Mouse (Mus musculus): ENCODE data around the gene Ncf4. TPM values are rescaled to one million over a fixed set of nuclear protein-coding genes. Genes with fewer than 3 reads are reported as not detected.

Gene Ncf4
- polyA plus RNA-seq, 1 experiment from 2014 or later: 12.6 TPM

DNA sequence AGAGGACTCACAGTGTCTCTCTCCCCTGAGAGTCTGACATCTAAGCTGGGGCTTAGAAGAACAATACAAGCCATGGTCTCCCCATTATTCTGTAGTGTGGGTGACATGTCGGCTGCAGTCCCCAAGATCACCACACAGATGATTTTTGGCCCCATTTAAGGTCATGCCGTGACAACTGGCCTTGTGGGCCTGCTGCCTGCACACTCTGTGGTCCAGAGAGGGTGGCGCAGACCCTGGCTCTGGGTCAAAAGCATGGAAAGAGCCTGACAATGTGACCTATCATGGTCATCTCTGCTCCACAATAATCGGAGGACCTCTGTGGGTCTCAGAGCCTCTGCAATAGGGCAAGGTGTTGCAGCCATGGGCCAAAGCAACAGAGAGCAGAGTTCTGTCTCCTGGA, 49.1 kb downstream of the Ncf4 start:
- no peaks in the 10 kb centered on the region for H3K27me3 ChIP-seq (replicated peaks; ENCODE audit: insufficient read depth, low read length)
- 86% methylated on average over 4 of the region's 4 CpGs for WGBS
- no peak overlapping the region for H3K27ac ChIP-seq (ENCODE audit: low read length)
- no peak overlapping the region for H3K4me3 ChIP-seq (ENCODE audit: low read depth, low read length)
- no peak overlapping the region for H3K9ac ChIP-seq (replicated peaks; ENCODE audit: low read depth)
- H3K4me1 ChIP-seq (ENCODE audit: insufficient read depth, low read depth, low read length): no peaks in the 10 kb centered on the region
- no peaks in the 10 kb centered on the region for H3K36me3 ChIP-seq (ENCODE audit: insufficient read depth, low read length)
- ATAC-seq (no peak), DNase-seq (ENCODE audit: low spot score) (no peak)
- no peak for TF ChIP-seq EP300 (IDR thresholded peaks at IDR 0.05)
- no peak for TF ChIP-seq CTCF (IDR thresholded peaks at IDR 0.05)
- no peak overlapping the region for H3K4me2 ChIP-seq (replicated peaks; ENCODE audit: low read depth, low read length)
- no peaks in the 10 kb centered on the region for H3K9me3 ChIP-seq (ENCODE audit: low read length)

- ATAC-seq: no peak
- TF ChIP-seq CTCF (IDR thresholded peaks at IDR 0.05) (no peak), EP300 (IDR thresholded peaks at IDR 0.05) (no peak)
- 88% methylated on average over 1 of the region's 1 CpGs for WGBS
Observed at GRCm38 (mm10) chr15:78298558-78298957, 54.0 kb downstream of the Ncf4 start.

DNA sequence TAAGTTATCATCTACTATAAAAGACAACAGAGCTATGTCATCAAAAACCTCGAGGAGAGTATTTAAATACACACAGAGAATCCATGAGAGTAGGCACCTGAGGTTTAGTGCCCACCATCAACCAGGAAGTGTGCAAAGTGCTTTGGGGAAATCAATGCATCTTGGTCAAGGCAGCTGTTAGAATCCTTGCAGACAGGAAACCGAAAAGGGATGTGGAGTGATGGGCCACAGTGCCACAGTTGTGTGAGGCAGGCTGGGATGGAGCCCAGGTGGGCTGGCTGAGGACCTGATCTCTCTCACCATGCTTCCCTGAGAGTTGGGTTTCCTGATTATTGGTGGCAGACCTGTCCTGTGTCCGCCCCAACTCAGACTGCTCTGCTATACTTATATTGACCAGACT, 55.0 kb downstream of the Ncf4 start:
- WGBS: 66% methylated on average over 3 of the region's 3 CpGs
- H3K9ac ChIP-seq (replicated peaks; ENCODE audit: low read depth): no peak overlapping the region
- H3K4me3 ChIP-seq (ENCODE audit: low read depth, low read length): no peak overlapping the region
- H3K36me3 ChIP-seq (ENCODE audit: insufficient read depth, low read length): no peaks in the 10 kb centered on the region
- no peaks in the 10 kb centered on the region for H3K4me1 ChIP-seq (ENCODE audit: insufficient read depth, low read depth, low read length)
- H3K9me3 ChIP-seq (ENCODE audit: low read length): no peaks in the 10 kb centered on the region
- TF ChIP-seq CTCF (IDR thresholded peaks at IDR 0.05) (no peak), EP300 (IDR thresholded peaks at IDR 0.05) (no peak)
- DNase-seq (ENCODE audit: low spot score) (no peak), ATAC-seq (no peak)
- no peaks in the 10 kb centered on the region for H3K27me3 ChIP-seq (replicated peaks; ENCODE audit: insufficient read depth, low read length)
- H3K27ac ChIP-seq (ENCODE audit: low read length): no peak overlapping the region
- H3K4me2 ChIP-seq (replicated peaks; ENCODE audit: low read depth, low read length): no peak overlapping the region

More at GRCm38 (mm10) chr15:78298558-78298957, 54.0 kb downstream of the Ncf4 start:
- no peak for DNase-seq (ENCODE audit: low spot score)
- Histone ChIP-seq H3K27ac (ENCODE audit: low read length) (no peak overlapping the region), H3K9me3 (ENCODE audit: low read length) (no peaks in the 10 kb centered on the region), H3K4me3 (ENCODE audit: low read depth, low read length) (no peak overlapping the region), H3K27me3 (replicated peaks; ENCODE audit: insufficient read depth, low read length) (no peaks in the 10 kb centered on the region), H3K4me2 (replicated peaks; ENCODE audit: low read depth, low read length) (no peak overlapping the region), H3K9ac (replicated peaks; ENCODE audit: low read depth) (no peak overlapping the region), H3K4me1 (ENCODE audit: insufficient read depth, low read depth, low read length) (no peaks in the 10 kb centered on the region), H3K36me3 (ENCODE audit: insufficient read depth, low read length) (no peaks in the 10 kb centered on the region)

GRCm38 (mm10) chr15:78300773-78301172, 56.2 kb downstream of the Ncf4 start:
- H3K9me3 ChIP-seq (ENCODE audit: low read length): no peaks in the 10 kb centered on the region
- ATAC-seq (no peak), DNase-seq (ENCODE audit: low spot score) (no peak)
- TF ChIP-seq CTCF (IDR thresholded peaks at IDR 0.05) (no peak), EP300 (IDR thresholded peaks at IDR 0.05) (no peak)
- no peaks in the 10 kb centered on the region for H3K36me3 ChIP-seq (ENCODE audit: insufficient read depth, low read length)
- H3K4me3 ChIP-seq (ENCODE audit: low read depth, low read length): no peak overlapping the region
- no peak overlapping the region for H3K27ac ChIP-seq (ENCODE audit: low read length)
- H3K9ac ChIP-seq (replicated peaks; ENCODE audit: low read depth): no peak overlapping the region
- H3K4me2 ChIP-seq (replicated peaks; ENCODE audit: low read depth, low read length): no peak overlapping the region
- H3K27me3 ChIP-seq (replicated peaks; ENCODE audit: insufficient read depth, low read length): no peaks in the 10 kb centered on the region
- no peaks in the 10 kb centered on the region for H3K4me1 ChIP-seq (ENCODE audit: insufficient read depth, low read depth, low read length)

DNA sequence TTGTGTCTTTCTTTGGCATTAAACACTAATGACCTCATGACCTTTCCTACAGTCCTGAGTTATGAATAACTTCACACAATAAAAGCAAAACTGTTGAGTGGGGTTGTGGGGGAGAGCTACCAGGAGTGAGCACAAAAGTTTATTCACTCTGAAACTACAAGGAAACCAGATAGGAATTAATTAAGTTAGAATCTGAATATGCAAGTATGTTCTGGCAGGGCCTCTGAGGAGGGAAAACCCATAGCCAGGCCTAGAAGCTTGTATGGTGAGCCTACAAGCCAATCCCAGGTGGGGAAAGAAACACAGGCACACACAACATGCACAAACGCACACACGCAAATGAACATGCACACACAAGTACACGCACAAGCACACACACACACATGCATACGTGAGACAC, 58.1 kb downstream of the Ncf4 start:
- 95% methylated on average over 4 of the region's 4 CpGs for WGBS
- no peak for DNase-seq (ENCODE audit: low spot score)
- no peaks in the 10 kb centered on the region for H3K27me3 ChIP-seq (replicated peaks; ENCODE audit: insufficient read depth, low read length)

GRCm38 (mm10) chr15:78303665-78304233, 59.1 kb downstream of the Ncf4 start:
- H3K9ac ChIP-seq (replicated peaks; ENCODE audit: low read depth): no peak overlapping the region
- ATAC-seq (no peak), DNase-seq (ENCODE audit: low spot score) (no peak)
- no peak overlapping the region for H3K27ac ChIP-seq (ENCODE audit: low read length)
- no peaks in the 10 kb centered on the region for H3K27me3 ChIP-seq (replicated peaks; ENCODE audit: insufficient read depth, low read length)
- no peak for TF ChIP-seq CTCF (IDR thresholded peaks at IDR 0.05)
- TF ChIP-seq EP300 (IDR thresholded peaks at IDR 0.05): no peak
- WGBS: 82% methylated on average over 6 of the region's 6 CpGs
- H3K36me3 ChIP-seq (ENCODE audit: insufficient read depth, low read length): no peaks in the 10 kb centered on the region
- no peaks in the 10 kb centered on the region for H3K9me3 ChIP-seq (ENCODE audit: low read length)
- H3K4me1 ChIP-seq (ENCODE audit: insufficient read depth, low read depth, low read length): no peaks in the 10 kb centered on the region
- no peak overlapping the region for H3K4me2 ChIP-seq (replicated peaks; ENCODE audit: low read depth, low read length)
- H3K4me3 ChIP-seq (ENCODE audit: low read depth, low read length): no peak overlapping the region

More for the DNA sequence above, 58.1 kb downstream of the Ncf4 start:
- Histone ChIP-seq H3K4me1 (ENCODE audit: insufficient read depth, low read depth, low read length) (no peaks in the 10 kb centered on the region), H3K4me3 (ENCODE audit: low read depth, low read length) (no peak overlapping the region), H3K4me2 (replicated peaks; ENCODE audit: low read depth, low read length) (no peak overlapping the region), H3K36me3 (ENCODE audit: insufficient read depth, low read length) (no peaks in the 10 kb centered on the region), H3K27ac (ENCODE audit: low read length) (no peak overlapping the region), H3K9me3 (ENCODE audit: low read length) (no peaks in the 10 kb centered on the region), H3K9ac (replicated peaks; ENCODE audit: low read depth) (no peak overlapping the region)
- no peak for ATAC-seq
- TF ChIP-seq CTCF (IDR thresholded peaks at IDR 0.05) (no peak), EP300 (IDR thresholded peaks at IDR 0.05) (no peak)
